Mouse (Mus musculus) G1E (cell line): ENCODE data around the gene Tab2. TPM values are rescaled to one million over a fixed set of nuclear protein-coding genes. Genes with fewer than 3 reads are reported as not detected.

Experiments used
- ATAC-seq: 2 replicates; pipeline ENCODE4 v1.8.0; 2016; ENCODE audit warnings: mild to moderate bottlenecking; ENCODE audit not compliant: insufficient number of reproducible peaks, poor library complexity, low FRiP score, severe bottlenecking; ENCODE audit errors: extremely low read depth
- DNase-seq: peaks from one replicate; pipeline ENCODE4 v3.0.0; 2012; ENCODE audit warnings: low spot score
- H3K27me3 ChIP-seq: 2 replicates; pipeline ENCODE4 v1.6.1; 2012; ENCODE audit warnings: mild to moderate bottlenecking, low read length, inconsistent platforms; ENCODE audit not compliant: insufficient read depth
- H3K36me3 ChIP-seq: replicated peaks from 2 replicates; pipeline ENCODE3; 2012; ENCODE audit warnings: mild to moderate bottlenecking, inconsistent platforms
- H3K4me1 ChIP-seq: 2 replicates; pipeline ENCODE4 v1.6.1; 2012; ENCODE audit warnings: low read depth, low read length, inconsistent platforms, mixed read lengths; ENCODE audit not compliant: insufficient read depth
- H3K4me3 ChIP-seq: 2 replicates; pipeline ENCODE4 v1.5.1; 2012; ENCODE audit warnings: low read depth, mild to moderate bottlenecking, inconsistent platforms, low read length, moderate library complexity, mixed read lengths
- H3K9me3 ChIP-seq: replicated peaks from 2 replicates; pipeline ENCODE4 v1.6.1; 2012; ENCODE audit warnings: inconsistent platforms
- CTCF ChIP-seq: IDR thresholded peaks from 2 replicates; pipeline ENCODE4 v1.5.1; 2012; ENCODE audit warnings: low read depth, low read length, inconsistent platforms, mixed read lengths
- GATA1 ChIP-seq: IDR thresholded peaks from 2 replicates; pipeline ENCODE4 v1.6.1; 2012; ENCODE audit warnings: borderline replicate concordance, low read length, inconsistent platforms, mixed read lengths
- GATA2 ChIP-seq: IDR thresholded peaks from 2 replicates; pipeline ENCODE4 v1.6.1; 2012; ENCODE audit warnings: low read depth, low read length, inconsistent platforms, borderline replicate concordance
- POLR2AphosphoS5 ChIP-seq: IDR thresholded peaks from 2 replicates; pipeline ENCODE4 v1.6.1; 2012; ENCODE audit warnings: low read depth, low read length, inconsistent platforms; ENCODE audit not compliant: insufficient replicate concordance
- TAL1 ChIP-seq: conservative IDR thresholded peaks from 2 replicates; pipeline ENCODE4 v1.6.1; 2012; ENCODE audit warnings: low read depth, low read length, inconsistent platforms, mixed read lengths
- polyA plus RNA-seq: library from polyadenylated mRNA; stranded (reverse); fragments of >175 nt; gene quantifications from 2 replicates; pipeline ENCODE4 v1.2.3, GENCODE M21; 2012
- total RNA-seq, 2 experiments: library from RNA; stranded (forward) in 1 of 2; stranded (reverse) in 1 of 2; fragments of 200-1000 nt in 1 of 2; fragments of >200 nt in 1 of 2; fragmentation: Nextera tagmentation in 1 of 2; gene quantifications; 2 replicates each; pipeline ENCODE4 v1.2.3; 2014 to 2017

The Tab2 gene
- total and polyA plus RNA-seq, 3 experiments = 14.7 to 339 (median 74.7) TPM

DNA sequence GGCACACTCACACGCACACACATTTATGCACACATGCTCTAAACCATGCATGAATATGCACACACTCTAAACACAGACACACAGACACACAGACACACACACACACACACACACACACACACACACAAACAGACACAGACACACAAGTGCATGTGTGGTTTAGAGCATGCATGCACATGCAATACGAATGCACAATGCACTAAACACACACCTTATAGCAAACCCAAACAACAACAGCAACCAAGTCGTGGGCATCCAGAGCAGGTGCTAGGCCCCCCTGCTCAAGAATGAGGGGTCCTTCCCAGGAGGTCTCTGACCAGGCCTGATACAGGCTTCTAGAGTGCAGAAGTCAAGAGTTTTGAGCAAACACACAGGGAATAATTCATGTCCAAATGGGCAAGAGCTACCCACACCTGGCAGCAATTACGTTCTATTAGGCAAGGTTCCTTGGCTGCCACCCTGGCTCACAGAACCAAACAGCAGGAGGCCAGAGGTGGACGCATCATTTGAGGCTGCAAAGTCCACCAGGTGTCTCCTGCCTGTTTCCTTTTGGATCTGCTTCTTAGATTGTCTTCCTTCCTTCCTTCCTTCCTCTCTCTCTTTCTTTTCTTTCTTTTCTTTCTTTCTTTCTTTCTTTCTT is 84.5 kb downstream of the Tab2 start:
- H3K27me3 ChIP-seq = peaks cover 8% of the 10 kb centered on the region; the same call in 1 of the 2 replicates
- H3K4me3 ChIP-seq = no peak overlapping the region
- no peak for TF ChIP-seq GATA2
- TF ChIP-seq GATA1 = no peak
- no peak for TF ChIP-seq CTCF
- TF ChIP-seq POLR2AphosphoS5 = no peak
- TF ChIP-seq TAL1 = no peak
- no peaks in the 10 kb centered on the region for H3K4me1 ChIP-seq
- H3K36me3 ChIP-seq = no peaks in the 10 kb centered on the region
- no peaks in the 10 kb centered on the region for H3K9me3 ChIP-seq
- ATAC-seq (no peak), DNase-seq (no peak)

GRCm38 (mm10) chr10:7870571-7871315 is 85.3 kb downstream of the Tab2 start:
- TF ChIP-seq TAL1 = no peak
- peak; percentile 52; the same call in 1 of the 2 replicates for TF ChIP-seq CTCF
- Histone ChIP-seq H3K4me1 (no peaks in the 10 kb centered on the region), H3K27me3 (peaks cover 8% of the 10 kb centered on the region; the same call in 1 of the 2 replicates), H3K36me3 (no peaks in the 10 kb centered on the region), H3K9me3 (no peaks in the 10 kb centered on the region), H3K4me3 (no peak overlapping the region)
- ATAC-seq (no peak), DNase-seq (peak; percentile 25)

GRCm38 (mm10) chr10:7869746-7870145 is 86.3 kb downstream of the Tab2 start:
- H3K27me3 ChIP-seq = peaks cover 8% of the 10 kb centered on the region; the same call in 1 of the 2 replicates
- ATAC-seq (no peak), DNase-seq (no peak)
- no peak overlapping the region for H3K4me3 ChIP-seq
- peaks cover 2% of the 10 kb centered on the region; the same call in 1 of the 2 replicates for H3K4me1 ChIP-seq
- H3K36me3 ChIP-seq = no peaks in the 10 kb centered on the region
- TF ChIP-seq CTCF = no peak
- TF ChIP-seq GATA2 = no peak
- no peak for TF ChIP-seq POLR2AphosphoS5
- TF ChIP-seq GATA1 = no peak
- TF ChIP-seq TAL1 = no peak
- no peaks in the 10 kb centered on the region for H3K9me3 ChIP-seq

DNA sequence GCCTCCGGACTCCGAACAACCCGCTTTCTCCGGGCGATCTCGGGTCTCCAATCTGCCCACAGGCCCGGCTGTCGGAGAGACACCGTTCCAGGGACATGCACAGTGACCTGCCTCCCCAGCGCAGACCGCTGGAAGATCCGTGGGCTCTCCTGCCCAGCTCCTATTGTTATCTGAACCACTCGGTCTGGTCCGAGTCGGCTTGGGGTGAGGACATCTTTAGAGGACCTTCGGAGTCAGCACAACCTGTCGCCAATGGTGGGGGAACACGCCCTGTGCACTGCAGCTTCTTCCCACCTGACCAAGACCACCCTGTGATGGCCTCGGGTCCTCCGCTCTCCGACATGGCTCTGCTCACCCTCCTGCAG is 88.4 kb downstream of the Tab2 start:
- Histone ChIP-seq H3K9me3 (no peaks in the 10 kb centered on the region), H3K4me3 (no peak overlapping the region), H3K4me1 (peaks cover 2% of the 10 kb centered on the region; the same call in 1 of the 2 replicates), H3K27me3 (peaks cover 5% of the 10 kb centered on the region; the same call in 1 of the 2 replicates), H3K36me3 (no peaks in the 10 kb centered on the region)
- DNase-seq = no peak
- TF ChIP-seq POLR2AphosphoS5 = no peak
- TF ChIP-seq CTCF = no peak
- no peak for TF ChIP-seq GATA1
- no peak for TF ChIP-seq GATA2
- no peak for TF ChIP-seq TAL1
- no peak for ATAC-seq

DNA sequence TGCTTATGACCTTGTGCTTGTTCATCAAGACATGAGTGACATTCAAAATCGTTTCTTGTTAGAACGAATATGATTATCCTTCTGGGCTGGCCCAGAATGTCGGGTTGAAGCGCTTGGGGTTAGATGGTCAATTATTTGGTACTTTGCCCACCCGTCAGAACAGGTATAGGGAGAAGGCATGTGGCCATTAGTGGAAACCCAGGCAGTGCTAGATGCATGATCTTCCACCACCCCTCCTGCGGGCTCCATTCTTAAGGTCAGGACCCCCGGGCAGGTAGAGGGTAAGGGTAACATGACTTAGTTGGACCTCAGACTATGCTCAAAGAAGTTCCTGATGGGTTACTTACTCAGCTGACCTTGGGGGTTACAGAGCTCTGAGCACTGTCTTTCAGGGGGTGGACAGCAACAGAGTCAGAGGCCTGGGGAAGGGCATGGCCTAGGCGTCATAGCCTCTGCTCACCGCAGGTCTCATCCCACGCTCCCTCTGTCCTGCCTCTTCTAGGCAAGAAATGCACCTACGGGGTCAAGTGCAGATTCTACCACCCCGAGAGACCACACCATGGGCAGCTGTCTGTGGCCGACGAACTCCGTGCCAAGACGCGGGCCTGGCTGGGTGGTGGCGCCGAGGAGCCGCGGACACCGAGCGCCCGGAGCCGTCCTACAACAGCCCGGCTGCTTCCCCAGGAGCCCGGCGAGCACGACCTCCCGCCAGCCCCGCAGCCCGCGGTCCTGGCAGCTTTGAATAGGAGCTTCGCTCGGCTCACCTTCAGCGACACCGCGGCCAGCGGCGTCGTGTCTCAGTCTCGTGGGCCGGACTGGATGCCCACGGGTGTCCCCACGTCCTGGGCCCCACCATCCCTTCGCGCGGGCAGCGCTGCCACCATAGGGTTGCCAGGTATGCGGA is 89.0 kb downstream of the Tab2 start:
- H3K36me3 ChIP-seq = no peaks in the 10 kb centered on the region
- TF ChIP-seq POLR2AphosphoS5 = no peak
- TF ChIP-seq GATA1 = no peak
- no peak for TF ChIP-seq TAL1
- no peak for TF ChIP-seq GATA2
- TF ChIP-seq CTCF = no peak
- DNase-seq (no peak), ATAC-seq (no peak)
- H3K9me3 ChIP-seq = no peaks in the 10 kb centered on the region
- peaks cover 2% of the 10 kb centered on the region; the same call in 1 of the 2 replicates for H3K4me1 ChIP-seq
- no peak overlapping the region for H3K4me3 ChIP-seq
- H3K27me3 ChIP-seq = peaks cover 8% of the 10 kb centered on the region; the same call in 1 of the 2 replicates

- Histone ChIP-seq H3K4me3 (no peak overlapping the region), H3K36me3 (no peaks in the 10 kb centered on the region), H3K27me3 (peaks cover 8% of the 10 kb centered on the region; the same call in 1 of the 2 replicates), H3K4me1 (peaks cover 2% of the 10 kb centered on the region; the same call in 1 of the 2 replicates), H3K9me3 (no peaks in the 10 kb centered on the region)
- ATAC-seq = no peak
- TF ChIP-seq GATA2 = no peak
- no peak for TF ChIP-seq POLR2AphosphoS5
- no peak for TF ChIP-seq CTCF
- no peak for TF ChIP-seq TAL1
- no peak for TF ChIP-seq GATA1
- DNase-seq = no peak
These were observed 91.2 kb downstream of the Tab2 start for GRCm38 (mm10) chr10:7864806-7865205.
